Mouse (Mus musculus) adrenal gland, postnatal 4 days (tissue): Measurements from ENCODE around the gene Pknox1. TPM values are rescaled to one million over a fixed set of nuclear protein-coding genes. Genes with fewer than 3 reads are reported as not detected.
"Not testable (repeated sequence)": the region's sequence is repeated elsewhere in the genome, so short reads cannot be mapped to it uniquely, and the experiment has no call there.

Source experiments
- DNase-seq, 2 experiments: peaks; one replicate each; pipeline ENCODE4 v3.0.0; 2021 to 2022; ENCODE audit warnings: low spot score in 2 of 2, mixed read lengths in 2 of 2
- total RNA-seq, 2 experiments: library from RNA; stranded (reverse); gene quantifications; 2 replicates each; pipeline ENCODE4 v1.2.3; 2021

The Pknox1 gene
- total RNA-seq, 2 experiments from 2014 or later, result 22.0 to 26.7 TPM

DNA sequence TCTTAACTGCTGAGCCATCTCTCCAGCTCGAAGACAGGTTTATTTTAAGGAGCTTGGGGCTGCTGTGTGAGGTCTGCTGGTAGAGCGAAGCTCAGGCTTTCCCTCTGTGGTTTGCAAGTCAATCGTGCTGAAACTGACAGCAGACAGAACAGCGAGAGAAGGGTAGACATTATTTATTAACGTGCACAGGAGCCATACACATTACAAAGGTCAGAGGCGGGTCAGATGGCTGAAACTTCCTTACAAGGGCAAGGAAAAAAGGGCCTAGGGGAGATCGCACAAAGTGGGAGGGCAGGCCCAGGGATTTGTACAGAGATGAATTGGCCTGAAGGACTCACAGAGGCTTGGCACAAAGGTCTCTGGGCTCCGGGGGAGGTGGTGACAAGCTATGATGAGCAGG lies 15.1 kb upstream of the Pknox1 start:
- DNase-seq, result no peak

GRCm38 (mm10) chr17:31552601-31553000 lies 11.9 kb upstream of the Pknox1 start:
- not testable (repeated sequence) for DNase-seq

GRCm38 (mm10) chr17:31556253-31556652 lies 8.3 kb upstream of the Pknox1 start:
- DNase-seq, result no peak

DNA sequence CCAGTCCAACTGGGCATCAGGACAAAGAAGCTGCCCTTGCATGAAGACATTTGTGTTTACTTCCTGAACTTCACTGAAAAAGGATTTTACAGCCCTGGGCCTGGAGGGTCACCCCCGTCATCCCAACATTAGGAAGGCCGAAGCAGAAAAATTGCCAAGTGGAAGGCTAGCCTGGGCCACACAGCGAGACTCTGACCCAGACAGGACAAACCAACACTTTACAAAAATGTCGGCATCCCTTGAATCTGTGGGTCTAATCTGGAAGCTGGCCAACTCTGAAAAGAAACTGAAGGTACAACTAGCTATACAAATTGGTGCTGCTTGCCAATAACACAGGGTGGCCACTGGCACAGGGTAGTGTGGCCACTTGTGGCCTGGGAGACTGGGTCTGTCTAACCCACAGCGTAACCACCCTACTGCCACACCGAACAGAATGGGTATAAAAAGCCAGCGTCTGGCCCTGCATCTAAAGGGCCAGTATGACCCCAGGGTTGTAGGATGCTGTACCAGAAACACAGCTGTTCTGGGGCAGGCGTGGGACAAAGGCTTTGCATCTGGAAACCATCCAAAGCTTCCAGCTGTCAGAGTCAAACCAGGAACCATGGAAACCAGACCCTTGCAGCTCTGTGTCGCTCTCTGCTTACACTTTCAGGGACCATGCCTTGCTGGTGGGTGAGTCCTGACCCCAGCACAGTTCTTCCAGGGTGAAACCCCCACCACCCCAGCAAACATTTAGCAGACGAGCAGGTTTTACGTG lies 7.2 kb upstream of the Pknox1 start:
- DNase-seq, result no peak

DNA sequence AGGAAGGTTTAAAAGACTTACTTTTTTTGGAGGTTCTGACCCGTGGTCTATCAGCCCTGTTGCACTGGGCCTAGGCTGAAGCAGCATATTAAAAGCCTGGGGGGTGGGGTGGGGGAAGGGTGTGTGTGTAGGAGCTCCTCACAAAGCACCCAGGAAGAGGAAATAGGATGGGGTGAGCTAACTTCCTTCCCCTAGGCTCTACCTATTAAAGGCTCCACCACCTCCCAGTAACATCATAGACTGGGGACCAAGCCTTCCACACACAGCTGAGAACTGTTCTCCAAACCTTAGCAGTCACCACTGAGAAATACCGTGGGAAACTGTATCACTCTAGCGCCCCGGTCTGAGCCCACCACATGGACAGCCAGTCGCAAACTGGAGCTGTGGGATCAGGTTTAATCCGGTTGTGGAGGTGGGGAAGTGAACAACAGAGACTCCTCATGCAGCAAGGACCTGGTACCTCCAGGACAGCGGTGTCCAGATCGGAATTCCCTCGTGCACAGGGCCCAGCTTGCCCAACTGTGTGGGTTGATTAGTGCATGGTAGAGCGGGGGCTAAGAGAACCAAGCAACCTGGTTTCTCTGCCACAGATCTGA lies 6.5 kb upstream of the Pknox1 start:
- no peak for DNase-seq

DNA sequence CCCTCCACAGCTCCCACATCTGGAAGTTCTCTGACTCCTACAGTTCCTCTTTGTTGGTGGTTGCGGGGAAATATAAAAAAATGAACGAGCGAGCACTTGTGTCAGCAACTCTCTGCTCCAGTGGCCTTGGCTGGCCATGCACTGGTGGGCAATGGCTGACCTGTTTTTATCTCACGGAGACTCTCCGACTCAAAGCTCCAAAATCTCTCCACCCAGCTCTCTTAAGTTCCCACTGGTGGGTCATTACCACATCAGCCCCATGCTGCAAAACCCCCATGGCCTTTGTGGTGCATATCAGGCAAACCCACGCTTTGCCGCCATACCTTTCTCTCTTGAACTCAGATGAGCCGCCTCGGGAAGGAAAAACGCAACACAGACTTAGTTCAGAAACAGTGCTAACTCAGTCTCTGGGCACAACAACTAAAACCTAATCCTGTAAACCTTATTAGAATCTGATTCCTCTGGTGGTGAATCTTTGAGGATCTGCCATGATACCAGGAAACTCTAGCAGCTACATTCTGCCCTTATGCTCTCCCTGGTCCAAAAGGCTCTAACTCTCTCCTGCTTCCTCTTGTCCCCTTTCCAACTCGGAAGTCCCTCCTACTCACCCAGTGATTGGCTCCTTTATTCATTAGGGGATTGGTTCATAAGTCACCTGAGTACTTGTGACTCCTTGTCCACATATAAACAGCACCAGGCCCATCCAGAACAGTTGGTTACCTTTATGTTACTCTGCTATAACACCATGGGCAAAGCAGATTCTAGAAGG lies 5.3 kb upstream of the Pknox1 start:
- no peak for DNase-seq

- DNase-seq, result no peak
Measured at GRCm38 (mm10) chr17:31563632-31564014, 911 bp upstream of the Pknox1 start.

DNA sequence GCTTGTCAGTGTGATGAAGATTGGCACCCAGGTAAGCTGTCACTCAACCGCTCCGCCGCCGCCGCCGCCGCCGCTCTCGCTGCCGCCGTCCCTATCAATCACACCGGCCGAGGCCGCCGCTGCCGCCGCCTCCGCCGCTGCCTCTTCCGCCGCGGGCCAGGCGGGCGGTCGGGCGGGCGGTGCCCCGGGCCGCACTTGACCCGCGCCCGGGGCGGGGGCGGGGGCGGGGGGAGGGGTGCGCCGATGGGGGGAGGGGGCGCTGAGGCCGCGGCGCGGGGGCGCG lies 265 bp downstream of the Pknox1 start:
- DNase-seq, result no peak

DNA sequence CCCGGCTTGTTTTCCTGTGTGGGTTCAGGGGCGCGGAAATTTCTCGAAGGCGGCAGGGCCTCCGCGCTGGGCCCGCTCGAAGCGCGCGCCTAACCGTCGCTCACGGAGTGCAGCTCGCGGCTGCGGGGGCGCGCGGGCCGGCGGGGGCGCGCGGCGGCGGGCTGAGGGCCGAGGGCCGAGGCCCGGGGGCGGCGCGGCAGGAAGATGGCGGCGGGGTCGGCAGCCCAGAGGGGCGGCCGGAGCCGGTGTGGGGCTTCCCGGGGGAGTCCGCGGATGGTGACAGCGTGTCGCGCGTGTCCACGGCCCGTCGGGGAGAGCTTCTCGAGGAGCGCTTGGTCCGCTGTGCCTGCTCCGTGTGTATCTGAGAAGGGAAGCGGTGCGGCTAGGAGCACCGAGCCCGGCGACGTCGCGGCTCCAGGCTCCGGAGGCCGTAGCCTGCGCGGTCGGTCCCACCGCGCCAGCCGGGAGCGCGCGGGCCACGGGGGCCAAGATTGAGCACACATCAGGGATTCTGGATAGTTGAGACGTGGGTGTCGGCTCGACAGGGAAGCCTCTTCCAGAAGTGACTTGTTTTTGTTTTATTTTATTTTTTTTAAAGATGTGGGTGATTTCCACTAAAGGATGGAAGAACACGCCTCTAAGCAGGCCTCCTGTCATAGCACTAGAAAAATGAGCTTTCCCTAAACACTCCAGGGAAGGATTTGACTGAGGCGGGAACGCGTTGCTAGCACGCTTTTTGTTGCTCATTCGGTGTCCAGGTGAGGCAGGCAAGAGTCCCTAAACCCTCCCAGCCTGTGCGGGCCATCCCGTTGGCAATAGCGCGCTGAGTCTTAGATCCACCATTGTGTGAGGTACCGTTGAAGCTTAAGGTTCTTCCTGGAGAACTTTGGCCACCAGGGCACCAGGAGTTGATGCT lies 865 bp downstream of the Pknox1 start:
- peak; percentile 33 to 36 for DNase-seq

DNA sequence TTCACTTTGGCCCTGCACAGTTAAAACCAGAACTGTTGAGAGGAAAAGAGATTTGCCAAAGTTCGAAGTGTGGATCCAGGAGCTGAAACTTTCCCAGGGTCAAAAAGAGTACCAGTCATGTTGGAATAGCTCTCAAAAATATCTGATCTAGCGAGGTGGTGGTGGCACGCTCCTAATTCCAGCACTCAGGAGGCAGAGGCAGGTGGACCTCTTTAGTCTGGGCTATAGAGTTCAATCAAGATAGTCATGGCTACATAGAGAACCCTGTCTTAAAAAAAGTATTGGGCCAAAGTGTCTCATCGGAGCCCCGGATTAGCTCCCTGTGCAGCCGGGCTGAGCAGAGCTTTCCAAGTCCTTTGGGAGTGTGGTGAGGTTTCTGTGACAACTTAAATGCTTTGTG lies 1.7 kb downstream of the Pknox1 start:
- no peak for DNase-seq

DNA sequence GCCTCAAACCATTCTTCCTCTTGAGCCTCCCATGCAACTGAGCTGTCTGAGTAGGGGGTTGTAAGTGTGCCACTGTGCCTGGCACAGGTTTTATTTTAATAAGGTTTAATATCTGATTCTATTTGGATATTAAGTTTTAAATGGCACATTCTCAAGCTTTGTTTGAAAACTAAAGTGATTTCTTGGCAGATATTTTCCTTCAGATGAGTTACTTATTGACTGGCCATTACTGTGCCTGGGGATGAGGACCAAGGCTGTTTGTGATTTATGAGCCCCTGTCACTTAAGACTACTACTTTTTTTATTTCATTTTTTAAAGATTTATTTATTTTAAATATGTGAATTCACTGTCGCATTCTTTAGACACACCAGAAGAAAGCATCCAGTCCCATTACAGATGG lies 5.2 kb downstream of the Pknox1 start:
- DNase-seq, result no peak

DNA sequence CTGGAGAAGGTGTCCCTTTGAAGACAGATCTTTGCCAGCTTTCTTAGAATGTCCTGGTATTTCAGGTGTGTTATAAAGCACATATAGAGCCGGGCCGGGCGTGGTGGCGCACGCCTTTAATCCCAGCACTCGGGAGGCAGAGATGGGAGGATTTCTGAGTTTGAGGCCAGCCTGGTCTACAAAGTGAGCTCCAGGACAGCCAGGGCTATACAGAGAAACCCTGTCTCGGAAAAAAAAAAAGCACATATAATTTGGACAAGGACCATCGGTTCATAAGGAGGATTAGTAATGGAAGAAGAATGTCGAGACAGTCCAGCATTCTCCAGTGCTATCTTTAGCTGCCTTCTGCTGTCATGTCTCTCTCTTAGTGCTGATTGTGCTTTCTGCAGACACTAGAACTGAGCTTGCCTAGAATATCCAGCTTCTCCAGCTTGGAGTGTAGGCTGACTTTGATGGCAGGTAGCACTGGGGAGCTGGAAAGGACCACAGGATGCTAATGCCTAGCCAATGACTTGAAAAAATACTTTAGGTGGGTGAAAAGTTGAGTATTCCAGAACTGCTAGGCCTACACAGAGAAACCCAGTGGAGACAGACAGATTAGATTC lies 5.9 kb downstream of the Pknox1 start:
- DNase-seq, result peak in 1 of 2 experiments; percentile 30

DNA sequence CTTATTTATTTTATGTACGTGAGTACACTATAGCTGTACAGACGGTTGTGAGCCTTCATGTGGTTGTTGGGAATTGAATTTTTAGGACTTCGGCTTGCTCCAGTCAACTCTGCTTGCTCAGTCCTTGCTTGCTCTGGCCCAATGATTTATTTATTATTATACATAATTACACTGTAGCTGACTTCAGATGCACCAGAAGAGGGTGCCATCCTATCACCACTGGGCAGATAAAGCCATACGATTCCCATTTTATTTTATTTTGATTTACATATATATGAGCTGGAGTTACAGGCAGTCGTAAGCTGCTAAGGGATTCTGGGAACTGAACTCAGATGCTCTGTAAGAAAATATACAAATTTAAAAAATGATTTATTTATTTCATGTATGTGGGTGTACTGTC lies 7.2 kb downstream of the Pknox1 start:
- no peak for DNase-seq

DNA sequence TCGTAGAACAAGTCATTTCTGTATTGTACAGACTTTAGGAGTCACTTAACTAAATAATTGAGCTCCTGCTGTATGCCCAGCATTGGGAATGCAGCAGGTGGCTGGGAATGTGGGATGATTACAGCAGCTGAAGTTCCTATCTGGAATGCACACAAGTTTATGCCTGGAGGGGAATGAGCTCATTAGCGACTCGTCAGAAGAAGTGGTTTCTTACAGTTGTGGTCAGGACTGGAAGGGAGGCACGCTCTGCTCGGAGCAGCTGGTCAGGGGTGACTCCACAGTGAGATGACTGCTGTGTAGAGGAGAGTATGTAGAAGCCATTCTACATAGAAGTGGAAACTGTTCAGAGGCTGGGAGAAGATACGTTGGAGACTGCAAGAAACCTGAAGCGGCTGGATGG lies 10.1 kb downstream of the Pknox1 start:
- DNase-seq, result no peak

DNA sequence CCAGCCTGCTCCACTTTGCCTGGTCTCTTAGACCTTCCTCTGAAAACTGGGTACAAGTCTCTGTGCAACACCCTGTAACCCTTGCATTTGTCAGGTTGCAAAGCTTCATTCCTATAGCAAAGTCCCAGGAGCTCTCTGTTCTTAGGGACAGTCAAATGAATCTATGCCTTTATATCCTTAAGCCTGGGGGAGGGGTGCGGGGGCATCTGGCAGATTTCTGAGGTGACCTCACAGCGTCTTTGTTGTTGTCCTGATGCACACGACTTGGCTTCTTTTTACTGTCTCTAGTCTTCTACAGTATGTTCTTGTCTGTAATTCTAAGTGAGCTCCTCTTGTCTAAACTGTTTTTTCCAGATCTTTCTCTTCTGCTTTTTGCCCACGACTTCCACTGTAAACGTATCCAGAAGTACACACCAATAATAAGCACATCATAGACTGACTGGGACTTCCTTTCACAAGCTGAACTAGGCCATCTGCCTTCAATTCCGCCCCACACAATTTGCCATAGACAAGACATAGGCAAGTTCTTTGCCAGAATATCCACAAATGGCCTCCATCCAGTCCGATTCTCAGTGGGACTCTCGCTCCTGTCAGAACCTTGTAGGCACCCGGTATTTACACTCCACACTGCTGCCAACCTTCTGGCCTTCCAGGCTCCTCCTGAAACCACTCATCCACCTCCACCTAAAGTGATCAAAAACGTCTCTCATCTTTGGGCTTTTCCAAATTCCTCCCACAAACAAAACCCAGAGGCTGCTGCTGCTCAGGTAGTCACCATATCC lies 12.1 kb downstream of the Pknox1 start:
- no peak for DNase-seq

DNA sequence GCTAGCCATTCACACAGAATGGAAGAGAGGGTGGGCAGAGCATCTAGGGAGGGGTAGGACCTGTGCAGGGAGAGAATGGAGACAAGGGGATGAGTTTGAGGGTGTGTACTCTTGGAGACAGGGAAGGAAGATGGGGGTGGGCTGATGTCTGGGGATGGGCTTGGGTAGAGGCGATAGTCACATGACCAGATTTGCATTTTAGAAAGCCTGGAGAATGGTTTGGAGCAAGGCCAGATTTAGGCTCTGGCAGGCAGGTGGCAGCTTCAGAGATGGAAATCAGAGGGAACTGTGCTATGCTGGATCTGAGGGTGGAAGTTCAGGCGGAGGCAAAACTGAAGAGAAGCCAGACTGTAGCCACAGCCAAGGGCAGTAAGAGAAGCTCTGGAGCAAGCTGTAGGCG lies 15.8 kb downstream of the Pknox1 start:
- DNase-seq, result no peak

GRCm38 (mm10) chr17:31583185-31583584 lies 18.7 kb downstream of the Pknox1 start:
- DNase-seq, result no peak

DNA sequence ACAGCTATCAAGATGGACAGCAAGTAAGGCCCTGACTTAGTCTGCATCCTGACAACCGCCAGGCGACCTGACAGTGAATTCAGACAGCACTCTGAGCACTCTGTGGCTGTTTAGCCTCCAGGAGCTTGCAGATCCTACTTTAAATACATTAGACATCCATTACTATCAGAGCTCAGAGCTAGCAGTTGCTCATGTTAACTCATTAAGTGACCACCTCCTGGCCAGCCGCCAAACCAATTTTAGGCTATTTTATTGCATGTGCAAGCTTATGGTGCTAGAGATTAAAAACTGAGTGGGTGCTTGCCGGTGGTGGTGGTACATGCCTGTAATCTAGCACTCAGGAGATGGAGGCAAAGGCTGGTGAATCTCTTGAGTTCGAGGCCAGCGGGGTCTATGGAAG lies 19.2 kb downstream of the Pknox1 start:
- no peak for DNase-seq

- no peak for DNase-seq
Measured at GRCm38 (mm10) chr17:31588115-31588514, 23.6 kb downstream of the Pknox1 start.

DNA sequence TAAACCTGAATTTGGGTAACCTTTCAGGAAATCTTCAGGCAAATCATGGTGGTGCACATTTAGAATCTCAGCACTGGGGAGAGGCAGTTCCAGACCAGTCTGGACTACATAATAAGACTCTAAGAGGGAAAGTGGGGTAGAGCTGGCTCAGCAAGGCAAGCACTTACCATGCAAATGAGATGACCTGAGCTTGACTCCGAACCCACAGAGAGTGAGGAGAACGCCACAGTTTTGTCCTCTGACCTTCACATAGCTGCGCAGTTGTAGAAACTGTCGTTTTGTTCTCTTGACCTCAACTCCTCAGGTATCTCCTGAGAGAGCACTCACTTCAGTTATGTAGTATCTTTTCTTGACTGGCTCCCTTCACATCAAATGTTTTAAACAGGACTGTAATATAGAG lies 24.2 kb downstream of the Pknox1 start:
- no peak for DNase-seq
